Mouse (Mus musculus): Measurements from ENCODE around the gene Gm11634.

GRCm38 (mm10) chr11:101639761-101640160 lies 40.7 kb upstream of the Gm11634 start:
- TF ChIP-seq ZC3H11A (IDR thresholded peaks at IDR 0.05; ENCODE audit: borderline replicate concordance, low read depth, low read length): no peak
- TF ChIP-seq MAFK (IDR thresholded peaks at IDR 0.05; ENCODE audit: insufficient read depth, low read depth, low read length): no peak
- TF ChIP-seq CHD2 (IDR thresholded peaks at IDR 0.05; ENCODE audit: low read depth, low read length): no peak

All from ES-E14 (cell line).